Mouse (Mus musculus): Measurements from ENCODE around the gene Stat6.
"Not testable (repeated sequence)": the region's sequence is repeated elsewhere in the genome, so short reads cannot be mapped to it uniquely, and the experiment has no call there.

Stat6 gene

DNA sequence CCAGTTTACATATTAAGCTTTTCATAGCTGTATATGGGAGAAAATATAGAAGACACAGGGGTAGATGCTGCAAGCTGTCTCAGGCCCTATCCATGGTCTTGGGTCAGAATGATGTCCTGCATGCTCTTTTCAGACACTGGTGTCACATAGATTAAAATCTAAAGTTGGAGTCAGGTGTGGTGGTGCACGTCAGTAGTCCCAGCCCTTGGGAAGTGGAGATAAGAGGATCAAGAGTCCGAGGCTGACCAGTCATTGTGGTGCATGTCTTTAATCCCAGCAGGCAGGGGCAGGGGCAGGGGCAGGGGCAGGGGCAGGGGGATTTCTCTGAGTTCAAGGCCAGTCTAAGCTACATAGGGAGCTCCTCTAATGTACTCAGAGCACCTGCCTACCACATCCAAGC is 3.0 kb downstream of the Stat6 start:
- DNase-seq (ENCODE audit: low spot score in 2 of 2) = no peak

GRCm38 (mm10) chr10:127652906-127653638 is 10.3 kb downstream of the Stat6 start:
- DNase-seq (ENCODE audit: low spot score in 2 of 2) = no peak

GRCm38 (mm10) chr10:127654970-127655579 is 12.3 kb downstream of the Stat6 start:
- no peak for DNase-seq (ENCODE audit: low spot score in 2 of 2)

- not testable (repeated sequence) for DNase-seq (ENCODE audit: low spot score in 2 of 2)
Observed at GRCm38 (mm10) chr10:127657617-127658016, 14.8 kb downstream of the Stat6 start.

- no peak for DNase-seq (ENCODE audit: low spot score in 2 of 2)
Observed at GRCm38 (mm10) chr10:127658076-127658475, 15.3 kb downstream of the Stat6 start.

DNA sequence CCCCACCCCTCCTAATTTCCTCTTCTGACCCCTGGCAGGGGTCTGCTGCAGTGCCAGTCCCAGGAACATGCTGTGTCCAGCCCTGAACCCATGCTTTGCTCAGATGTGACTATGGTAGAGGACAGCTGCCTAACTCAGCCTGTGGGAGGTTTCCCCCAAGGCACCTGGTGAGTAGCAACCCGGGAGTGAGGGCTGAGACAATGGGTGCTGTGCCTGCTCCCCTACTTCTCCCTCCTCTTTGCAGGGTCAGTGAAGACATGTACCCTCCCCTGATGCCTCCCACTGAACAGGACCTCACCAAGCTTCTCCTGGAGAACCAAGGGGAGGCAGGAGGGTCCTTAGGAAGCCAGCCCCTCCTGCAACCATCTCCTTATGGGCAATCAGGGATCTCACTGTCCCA is 16.8 kb downstream of the Stat6 start:
- DNase-seq (ENCODE audit: low spot score in 2 of 2) = no peak

DNA sequence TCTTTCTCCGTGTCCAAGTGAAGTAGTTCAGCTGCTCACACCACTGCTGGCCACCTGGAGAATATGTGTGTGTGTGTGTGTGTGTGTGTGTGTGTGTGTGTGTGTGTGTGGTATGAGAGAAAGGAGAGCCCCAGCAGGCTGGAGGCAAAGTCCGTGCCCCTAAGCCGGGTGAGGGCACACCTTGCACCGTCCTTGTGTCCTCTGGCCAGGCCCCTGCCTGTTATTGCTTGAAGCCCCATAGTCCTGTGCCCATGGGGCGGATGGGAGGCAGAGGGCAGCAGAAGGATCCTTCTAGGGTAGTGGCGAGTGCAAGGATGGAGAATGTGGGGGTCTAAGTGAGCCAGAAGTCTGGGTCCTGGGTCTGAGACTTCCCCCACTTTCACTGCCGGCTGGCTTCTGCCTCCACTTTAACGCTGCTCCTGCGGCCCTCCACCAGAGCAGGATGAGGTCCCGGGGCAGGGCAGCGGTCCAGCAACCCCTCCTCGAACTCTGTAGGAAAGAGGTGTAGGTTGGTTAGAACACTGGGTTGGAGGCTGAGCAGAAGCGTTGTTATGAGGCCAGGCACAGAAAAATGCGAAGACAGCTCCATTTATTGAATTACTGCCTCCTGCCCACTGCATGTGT is 18.6 kb downstream of the Stat6 start:
- DNase-seq (ENCODE audit: low spot score in 2 of 2) = no peak

DNA sequence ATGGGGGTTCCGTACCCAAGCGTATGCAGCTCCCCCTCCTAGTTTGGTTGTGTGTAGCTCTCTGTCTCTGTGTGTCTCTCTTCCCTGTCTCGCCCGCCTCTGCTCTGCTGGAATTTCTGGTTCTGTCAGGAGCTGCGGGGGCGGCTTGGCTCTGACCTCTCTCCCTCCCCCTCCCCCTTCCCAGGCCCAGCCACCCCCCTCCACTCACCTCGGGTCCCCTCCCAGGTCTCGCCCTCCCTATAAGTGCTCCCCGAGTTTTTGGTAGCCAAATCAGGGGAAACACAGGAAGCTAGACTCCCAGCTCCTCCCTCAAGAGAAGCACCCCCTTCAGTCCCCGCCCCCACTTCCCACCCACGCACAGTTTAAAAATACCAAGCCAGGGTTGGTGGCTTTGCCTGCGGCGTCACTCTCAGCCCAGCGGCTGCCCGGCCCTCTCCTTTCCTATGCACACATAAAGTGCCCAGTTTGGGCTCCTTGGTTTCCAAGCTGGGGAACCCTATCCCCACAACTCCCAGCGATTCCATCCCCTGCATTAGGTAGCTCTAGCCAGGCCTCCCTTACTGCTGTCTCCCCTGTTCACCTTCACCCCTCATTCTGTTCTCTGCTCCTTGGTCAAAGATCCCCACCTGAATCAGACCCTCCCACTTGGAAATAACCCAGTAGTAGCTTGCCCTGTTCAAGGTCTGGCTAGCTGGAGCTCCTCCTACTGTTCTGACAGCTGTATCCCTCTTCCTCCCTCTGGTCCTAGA is 19.3 kb downstream of the Stat6 start:
- peak; percentile 54 to 56 for DNase-seq (ENCODE audit: low spot score in 2 of 2)

DNA sequence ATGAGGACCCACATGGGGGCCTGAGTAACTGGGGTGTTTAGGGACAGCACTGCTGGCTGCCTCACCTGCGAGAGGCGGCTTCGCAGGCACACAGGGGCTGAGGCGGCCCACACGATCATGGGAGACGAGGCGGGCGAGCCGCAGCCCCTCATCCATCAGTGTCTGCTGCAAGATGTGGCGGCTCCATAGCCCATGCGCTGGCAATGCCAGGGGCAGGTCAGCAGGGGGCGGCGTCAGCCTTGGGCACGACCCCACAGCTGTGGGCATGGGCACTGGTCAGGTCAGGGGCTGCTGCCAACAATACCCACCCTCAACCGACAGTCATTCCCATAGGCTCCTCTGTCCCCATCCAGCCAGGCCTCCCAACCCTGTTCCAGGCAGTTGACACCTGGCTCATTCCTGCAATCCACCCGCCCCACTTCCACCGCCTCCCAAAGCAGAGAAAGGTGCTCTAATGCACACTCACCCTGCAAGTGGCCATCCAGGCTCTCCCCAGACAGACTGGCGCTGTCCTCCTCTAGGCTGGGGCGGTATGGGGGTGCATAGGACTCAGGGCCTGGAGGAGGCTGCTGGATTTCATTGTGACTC is 20.0 kb downstream of the Stat6 start:
- DNase-seq (ENCODE audit: low spot score in 2 of 2) = no peak

- no peak for DNase-seq (ENCODE audit: low spot score in 2 of 2)
Observed at GRCm38 (mm10) chr10:127663590-127663989, 20.8 kb downstream of the Stat6 start.

GRCm38 (mm10) chr10:127664166-127664565 is 21.4 kb downstream of the Stat6 start:
- DNase-seq (ENCODE audit: low spot score in 2 of 2) = no peak

DNA sequence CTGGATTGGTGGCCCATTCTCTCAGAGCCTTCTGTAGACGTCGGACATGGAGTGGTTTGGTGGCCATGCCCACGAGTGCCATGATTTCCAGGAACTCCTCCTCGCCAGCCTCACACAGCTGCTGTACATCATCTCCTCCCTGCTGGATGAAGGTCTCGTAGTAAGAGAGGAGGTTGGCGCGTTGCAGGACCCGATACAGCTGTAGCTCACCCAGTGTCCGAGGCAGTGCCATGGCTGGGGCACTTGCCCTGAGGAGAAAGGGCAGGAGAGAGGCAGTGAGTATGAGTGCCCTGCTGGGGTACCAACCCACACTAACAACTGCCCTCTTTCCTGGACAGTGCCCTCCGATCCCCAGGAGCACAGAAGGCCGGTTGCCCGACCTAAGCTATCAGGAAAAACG is 22.1 kb downstream of the Stat6 start:
- no peak for DNase-seq (ENCODE audit: low spot score in 2 of 2)

DNA sequence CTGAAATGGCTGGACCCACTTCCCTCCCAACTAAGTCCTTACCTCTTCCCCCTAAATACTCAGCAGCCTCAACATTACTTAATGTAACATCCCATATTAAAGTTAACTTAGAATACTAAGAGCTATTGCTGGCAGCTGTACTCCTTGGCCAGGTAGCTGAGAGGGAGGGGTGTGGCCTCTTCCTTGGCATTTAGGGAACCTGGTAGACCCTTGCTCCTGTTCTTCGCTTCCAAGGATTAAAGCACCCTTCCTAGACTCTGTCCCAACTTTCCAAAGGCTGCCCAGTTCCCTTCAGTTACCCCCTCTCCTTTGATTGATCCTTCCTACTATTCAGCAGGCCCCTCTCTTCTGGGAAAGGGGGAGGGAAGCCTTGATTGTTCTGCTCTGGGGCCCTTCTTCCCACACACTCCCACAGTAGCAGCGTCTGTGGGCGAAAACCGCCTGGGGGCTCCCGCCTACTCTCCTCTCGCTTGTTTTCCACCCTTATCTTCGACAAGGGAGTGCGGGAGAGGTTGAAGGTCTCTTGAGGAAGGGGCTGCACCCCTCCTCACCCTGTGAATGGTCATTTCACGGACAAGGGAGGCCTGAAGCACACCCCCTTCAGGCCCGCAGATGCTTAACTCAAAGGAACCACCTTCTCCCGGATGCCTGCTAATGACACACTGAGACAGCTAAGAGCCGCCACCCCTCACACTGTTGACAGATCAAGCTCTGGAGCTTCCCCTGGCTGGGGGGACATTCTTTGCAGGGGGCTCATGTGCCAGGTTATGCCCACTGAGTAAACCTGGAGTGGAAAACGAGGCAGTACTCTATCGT is 22.8 kb downstream of the Stat6 start:
- DNase-seq (ENCODE audit: low spot score in 2 of 2) = no peak

DNA sequence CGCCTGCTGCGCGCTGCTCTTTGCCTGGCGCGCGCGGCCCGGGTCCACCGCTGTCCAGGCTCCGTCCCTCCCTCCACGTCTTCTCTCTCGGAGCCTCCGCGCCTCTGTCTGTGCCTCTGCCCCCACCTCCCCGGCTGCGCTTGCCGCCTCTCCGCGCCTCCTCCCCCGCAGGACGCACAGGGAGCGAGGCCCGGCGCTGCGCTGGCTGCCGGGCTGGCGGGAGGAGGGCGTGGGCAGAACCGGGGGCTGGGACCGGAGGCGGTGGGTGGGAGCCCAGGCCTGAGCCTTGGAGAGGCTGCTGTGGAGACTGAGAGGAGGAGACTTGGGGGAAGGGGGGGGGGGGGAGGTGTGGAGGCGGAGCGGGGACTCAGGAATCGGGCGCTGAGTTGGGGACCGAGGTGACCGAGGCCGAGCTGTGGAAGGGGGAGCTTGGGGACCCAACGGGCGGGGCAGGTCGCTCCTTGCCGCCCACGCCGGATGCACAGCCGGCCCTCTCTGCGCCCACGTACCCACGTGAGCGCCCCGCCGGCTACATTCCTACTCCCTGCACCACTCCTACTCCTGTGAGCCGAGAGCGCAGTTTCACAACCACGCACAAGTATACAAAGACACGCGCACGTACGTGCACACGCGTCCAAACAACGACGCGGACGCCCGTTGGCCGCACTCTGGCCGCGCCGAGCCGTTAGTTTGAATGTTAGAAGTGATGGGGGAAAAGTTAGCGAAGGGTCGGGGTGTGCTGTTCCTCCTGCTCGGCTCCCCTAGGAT is 23.9 kb downstream of the Stat6 start, which contains the start of gene Nemp1:
Nemp1 (plus strand) TSS at position 401 of the 768 bp plus-strand sequence.
- peak; percentile 81 to 88 for DNase-seq (ENCODE audit: low spot score in 2 of 2)

DNA sequence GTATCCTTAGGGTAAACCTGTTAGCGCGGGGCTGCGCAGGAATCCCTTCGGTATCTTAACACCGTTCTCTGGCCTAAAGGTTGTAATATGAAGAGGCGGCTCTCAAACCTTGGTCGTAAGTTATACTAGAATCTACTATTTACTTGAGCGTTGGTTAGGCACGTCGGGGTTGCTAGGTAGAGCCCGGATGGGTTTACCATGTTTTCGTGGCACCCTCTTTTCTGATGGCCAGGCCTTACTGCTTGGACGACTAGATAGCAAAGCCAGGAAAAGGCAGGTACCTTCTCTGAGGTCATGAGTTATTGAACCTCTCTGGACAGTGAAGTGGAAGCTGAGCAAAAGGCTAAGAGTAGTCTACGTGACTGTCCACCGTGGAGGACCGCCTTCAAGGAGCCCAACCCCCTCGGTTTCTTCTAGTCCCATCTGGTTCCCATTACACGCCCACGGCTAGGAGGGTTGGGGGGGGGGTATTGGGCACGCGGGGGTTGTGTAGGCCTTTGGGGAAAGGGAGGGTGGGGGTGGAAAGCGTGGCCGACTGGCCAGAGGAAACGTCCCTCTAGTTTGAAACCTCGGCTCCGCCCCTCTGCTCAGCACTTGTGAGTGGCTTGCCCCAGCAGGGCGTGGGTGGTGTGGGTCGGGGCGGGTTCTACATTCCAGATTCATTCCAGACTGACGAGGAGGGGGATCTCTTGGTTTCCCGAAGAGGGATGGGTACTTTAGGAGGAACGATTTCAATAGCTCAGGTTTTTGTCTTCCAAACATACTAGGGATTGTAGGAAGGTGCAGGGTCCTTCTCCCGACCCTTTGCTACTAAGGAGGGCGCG is 24.7 kb downstream of the Stat6 start:
- DNase-seq (ENCODE audit: low spot score in 2 of 2) = peak; percentile 78 to 87

DNA sequence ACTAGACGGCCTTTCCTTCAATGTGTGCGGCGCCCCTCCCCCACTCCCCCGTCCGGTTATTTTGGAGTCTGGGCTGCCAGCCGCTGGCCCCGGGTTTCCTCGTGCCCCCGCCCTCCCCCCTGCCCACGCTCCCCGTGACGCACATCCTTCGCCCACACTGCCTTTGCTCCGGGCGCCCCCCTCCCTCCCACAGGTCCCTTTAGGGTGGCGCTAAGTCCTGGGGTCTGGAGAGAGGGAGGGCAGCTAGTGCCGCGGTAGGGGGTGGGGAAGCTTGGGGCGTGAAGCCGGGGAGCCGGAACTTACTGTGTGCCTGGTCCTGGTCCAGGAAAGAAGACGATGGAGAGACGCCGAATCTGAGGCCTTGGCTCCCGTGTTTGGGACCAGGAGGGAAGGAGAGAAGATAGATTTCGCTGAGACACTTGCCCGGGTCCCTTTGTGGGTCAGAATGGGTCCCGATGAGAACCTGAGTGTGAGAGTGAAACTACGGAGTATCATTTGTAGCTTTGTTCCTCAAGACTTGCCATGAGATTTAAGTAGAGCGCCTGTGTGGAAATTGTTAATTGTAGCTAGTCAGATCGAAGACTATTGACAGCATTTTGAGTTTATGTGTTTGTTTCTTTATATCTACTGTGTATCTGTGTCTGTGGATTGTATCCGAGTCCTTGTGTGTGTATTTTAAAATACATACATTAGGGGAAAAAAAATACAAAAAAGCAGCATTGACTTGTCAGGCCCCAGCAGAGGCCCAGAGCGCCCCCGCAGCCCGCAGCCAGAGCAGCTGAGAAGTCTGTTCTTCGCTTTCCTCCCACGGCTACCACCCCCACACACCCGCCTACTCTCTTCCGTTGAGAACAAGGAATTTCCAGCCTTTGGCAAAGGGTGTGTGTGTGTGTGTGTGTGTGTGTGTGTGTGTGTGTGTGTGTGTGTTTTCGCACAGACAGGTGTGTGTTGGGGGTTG is 25.6 kb downstream of the Stat6 start, which contains the start of gene Nab2:
Nab2 (minus strand) TSS at position 476 of the 958 bp plus-strand sequence.
- DNase-seq (ENCODE audit: low spot score in 2 of 2) = peak; percentile 68 to 73

DNA sequence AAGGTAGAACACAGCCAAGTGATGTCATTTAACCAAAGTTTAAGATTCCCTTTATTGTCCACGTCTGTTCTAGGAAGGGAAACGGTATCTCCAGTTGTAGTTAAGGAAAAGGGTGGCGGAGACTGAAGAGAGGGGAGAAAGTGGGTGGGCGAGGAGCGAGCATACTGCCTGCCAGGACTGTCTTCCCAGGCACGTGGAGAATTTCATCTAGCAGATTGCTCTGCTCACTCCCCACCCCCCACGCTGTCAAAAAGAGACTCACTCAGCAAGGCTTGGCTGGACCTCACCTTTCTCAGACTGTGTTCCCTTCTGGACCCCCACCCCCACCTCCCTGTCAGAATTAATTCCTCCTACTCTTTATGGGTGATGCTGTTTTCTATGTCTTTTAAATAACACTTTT is 26.4 kb downstream of the Stat6 start:
- no peak for DNase-seq (ENCODE audit: low spot score in 2 of 2)

DNA sequence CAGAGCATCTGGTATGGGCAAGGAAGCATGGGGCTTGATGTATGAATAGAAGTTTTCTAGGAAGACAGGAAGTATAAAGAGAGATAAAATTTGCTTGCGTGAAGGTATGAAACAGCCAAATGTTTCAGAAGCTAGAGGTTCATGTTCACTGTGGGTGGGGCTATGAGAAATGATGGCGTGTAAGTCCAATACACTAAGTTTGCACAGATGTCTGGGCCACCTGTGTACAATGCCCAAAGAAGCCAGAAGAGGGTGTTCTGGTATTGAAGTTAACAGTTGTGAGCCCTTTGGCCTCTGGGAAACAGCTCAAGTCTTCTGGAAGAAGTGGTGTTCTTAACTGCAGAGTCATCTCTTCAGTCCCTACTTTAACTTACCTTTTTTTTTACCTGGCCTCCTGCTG is 27.4 kb downstream of the Stat6 start:
- DNase-seq (ENCODE audit: low spot score in 2 of 2) = no peak

Measured in urinary bladder, postnatal 36 days (tissue).